Mouse (Mus musculus) intestine, postnatal 0 days (tissue): ENCODE measurements around the gene Ugt1a6a. TPM values are rescaled to one million over a fixed set of nuclear protein-coding genes. Genes with fewer than 3 reads are reported as not detected.
A peak's percentile ranks its signal among the peaks of the same experiment; 100 is the strongest.

Experiments
- ATAC-seq: fragments of 200-750 bp; cut with Nextera tagmentation; 2 replicates; pipeline ENCODE4 v1.8.0; 2017; ENCODE audit warnings: mild to moderate bottlenecking, moderate TSS enrichment, moderate library complexity
- H3K27ac ChIP-seq: fragments of 300-500 bp; sonication (generic); 2 replicates; pipeline ENCODE4 v1.5.1; 2014; ENCODE audit warnings: mild to moderate bottlenecking, low read depth, low read length, moderate library complexity
- H3K27me3 ChIP-seq: fragments of 300-500 bp; sonication (generic); replicated peaks from 2 replicates; pipeline ENCODE4 v1.6.1; 2014; ENCODE audit warnings: low read length, mixed read lengths; ENCODE audit not compliant: control insufficient read depth, insufficient read depth
- H3K36me3 ChIP-seq: fragments of 300-500 bp; sonication (generic); 2 replicates; pipeline ENCODE4 v1.6.1; 2014; ENCODE audit warnings: mild to moderate bottlenecking, moderate library complexity; ENCODE audit not compliant: control insufficient read depth, insufficient read depth
- H3K4me1 ChIP-seq: fragments of 300-500 bp; sonication (generic); replicated peaks from 2 replicates; pipeline ENCODE4 v1.6.1; 2014; ENCODE audit warnings: antibody characterized with exemption, low read length, mixed read lengths; ENCODE audit not compliant: control insufficient read depth, insufficient read depth
- H3K4me2 ChIP-seq: fragments of 300-500 bp; sonication (generic); replicated peaks from 2 replicates; pipeline ENCODE4 v1.6.1; 2014; ENCODE audit warnings: low read depth, mild to moderate bottlenecking, moderate library complexity
- H3K4me3 ChIP-seq: fragments of 300-500 bp; sonication (generic); 2 replicates; pipeline ENCODE4 v1.5.1; 2014; ENCODE audit warnings: low read depth, low read length
- H3K9ac ChIP-seq: fragments of 300-500 bp; sonication (generic); 2 replicates; pipeline ENCODE4 v1.6.1; 2014; ENCODE audit warnings: mild to moderate bottlenecking, low read depth, low read length
- H3K9me3 ChIP-seq: fragments of 300-500 bp; sonication (generic); 2 replicates; pipeline ENCODE4 v1.6.1; 2016; ENCODE audit warnings: mixed run types; ENCODE audit not compliant: control insufficient read depth
- CTCF ChIP-seq: sonication (generic); IDR thresholded peaks from 2 replicates; pipeline ENCODE4 v1.5.1; 2016; ENCODE audit warnings: low read depth, mild to moderate bottlenecking, control low read depth, antibody characterized with exemption, moderate library complexity
- WGBS: fragments of 180-500 bp; shearing (Covaris S2); extraction: QIAGEN DNeasy Blood & Tissue Kit; methylation state at CpG from one replicate; pipeline ENCODE4 v1.1.7; 2014; 5-methylcytosine and 5-hydroxymethylcytosine counted together
- polyA plus RNA-seq: library from polyadenylated mRNA; unstranded; fragments of >200 nt; fragmentation: Nextera tagmentation; extraction: Ambion mirVana; gene quantifications from 2 replicates; pipeline ENCODE4 v1.2.1, GENCODE M21; 2015

Ugt1a6a gene
- polyA plus RNA-seq, 1 experiment from 2014 or later, result 5.7 TPM

- H3K27me3 ChIP-seq, result no peaks in the 10 kb centered on the region
- peak; percentile 40 for TF ChIP-seq CTCF
- no peak for ATAC-seq
- H3K4me3 ChIP-seq, result no peak overlapping the region
- H3K36me3 ChIP-seq, result no peaks in the 10 kb centered on the region
- no peaks in the 10 kb centered on the region for H3K4me1 ChIP-seq
- WGBS, result 86% methylated on average over 1 of the region's 1 CpGs
- H3K9ac ChIP-seq, result no peak overlapping the region
- H3K27ac ChIP-seq, result no peak overlapping the region
- no peaks in the 10 kb centered on the region for H3K9me3 ChIP-seq
- H3K4me2 ChIP-seq, result no peak overlapping the region
These were observed 61.1 kb downstream of the Ugt1a6a start for GRCm38 (mm10) chr1:88195687-88196086.

- no peaks in the 10 kb centered on the region for H3K36me3 ChIP-seq
- no peak overlapping the region for H3K27ac ChIP-seq
- no peak overlapping the region for H3K9ac ChIP-seq
- no peak for TF ChIP-seq CTCF
- no peak for ATAC-seq
- no peak overlapping the region for H3K4me3 ChIP-seq
- WGBS, result 82% methylated on average over 3 of the region's 3 CpGs
- no peak overlapping the region for H3K4me2 ChIP-seq
- H3K27me3 ChIP-seq, result no peaks in the 10 kb centered on the region
- H3K9me3 ChIP-seq, result no peaks in the 10 kb centered on the region
- no peaks in the 10 kb centered on the region for H3K4me1 ChIP-seq
These were observed 62.8 kb downstream of the Ugt1a6a start for GRCm38 (mm10) chr1:88197443-88197842.

GRCm38 (mm10) chr1:88199996-88200395, 65.4 kb downstream of the Ugt1a6a start:
- ATAC-seq, result no peak
- no peak for TF ChIP-seq CTCF
- Histone ChIP-seq H3K9ac (no peak overlapping the region), H3K4me3 (no peak overlapping the region), H3K4me2 (no peak overlapping the region), H3K4me1 (no peaks in the 10 kb centered on the region), H3K27me3 (no peaks in the 10 kb centered on the region), H3K36me3 (no peaks in the 10 kb centered on the region), H3K9me3 (no peaks in the 10 kb centered on the region), H3K27ac (no peak overlapping the region)
- 62% methylated on average over 2 of the region's 2 CpGs for WGBS

- TF ChIP-seq CTCF, result no peak
- no peaks in the 10 kb centered on the region for H3K4me1 ChIP-seq
- H3K4me2 ChIP-seq, result no peak within 1 kb of the TSS
- H3K36me3 ChIP-seq, result no peaks in the 10 kb centered on the region
- no peak within 1 kb of the TSS for H3K27ac ChIP-seq
- H3K4me3 ChIP-seq, result no peak within 1 kb of the TSS
- H3K9ac ChIP-seq, result no peak within 1 kb of the TSS
- WGBS, result 53% methylated on average over 7 of the region's 7 CpGs
- no peaks in the 10 kb centered on the region for H3K9me3 ChIP-seq
- no peaks in the 10 kb centered on the region for H3K27me3 ChIP-seq
- ATAC-seq, result no peak
These were observed 65.8 kb downstream of the Ugt1a6a start, which contains the start of gene Ugt1a2 for GRCm38 (mm10) chr1:88200456-88200855. Gene Ugt1a2 (plus strand): TSS chr1:88200601.

- no peaks in the 10 kb centered on the region for H3K36me3 ChIP-seq
- no peaks in the 10 kb centered on the region for H3K9me3 ChIP-seq
- 9% methylated on average over 62 of the region's 62 CpGs for WGBS
- peak; percentile 71 for ATAC-seq
- TF ChIP-seq CTCF, result peak; percentile 29; the same call in 1 of the 2 replicates
- H3K4me2 ChIP-seq, result peak within 1 kb of the TSS; percentile 70
- peaks cover 4% of the 10 kb centered on the region; the same call in 1 of the 2 replicates for H3K4me1 ChIP-seq
- peak within 1 kb of the TSS; percentile 58 for H3K9ac ChIP-seq
- peak within 1 kb of the TSS; percentile 69 for H3K27ac ChIP-seq
- H3K4me3 ChIP-seq, result peak within 1 kb of the TSS; percentile 35
- H3K27me3 ChIP-seq, result no peaks in the 10 kb centered on the region
These were observed 70.8 kb downstream of the Ugt1a6a start, which contains the start of gene Dnajb3 for GRCm38 (mm10) chr1:88205294-88205922. Gene Dnajb3 (minus strand): TSS chr1:88205782.

GRCm38 (mm10) chr1:88206843-88207479, 72.4 kb downstream of the Ugt1a6a start:
- Histone ChIP-seq H3K36me3 (no peaks in the 10 kb centered on the region), H3K4me1 (peaks cover 4% of the 10 kb centered on the region; the same call in 1 of the 2 replicates), H3K4me3 (no peak overlapping the region), H3K27me3 (no peaks in the 10 kb centered on the region), H3K9me3 (0 out of 2 replicates have a peak, but pooled peaks cover 6% of the 10 kb centered on the region), H3K27ac (peak overlapping the region; percentile 62), H3K4me2 (no peak overlapping the region), H3K9ac (no peak overlapping the region)
- WGBS, result 53% methylated on average over 2 of the region's 2 CpGs
- no peak for TF ChIP-seq CTCF
- ATAC-seq, result peak; percentile 39
